Mouse (Mus musculus): ENCODE measurements around the gene P2ry6.

The P2ry6 gene

DNA sequence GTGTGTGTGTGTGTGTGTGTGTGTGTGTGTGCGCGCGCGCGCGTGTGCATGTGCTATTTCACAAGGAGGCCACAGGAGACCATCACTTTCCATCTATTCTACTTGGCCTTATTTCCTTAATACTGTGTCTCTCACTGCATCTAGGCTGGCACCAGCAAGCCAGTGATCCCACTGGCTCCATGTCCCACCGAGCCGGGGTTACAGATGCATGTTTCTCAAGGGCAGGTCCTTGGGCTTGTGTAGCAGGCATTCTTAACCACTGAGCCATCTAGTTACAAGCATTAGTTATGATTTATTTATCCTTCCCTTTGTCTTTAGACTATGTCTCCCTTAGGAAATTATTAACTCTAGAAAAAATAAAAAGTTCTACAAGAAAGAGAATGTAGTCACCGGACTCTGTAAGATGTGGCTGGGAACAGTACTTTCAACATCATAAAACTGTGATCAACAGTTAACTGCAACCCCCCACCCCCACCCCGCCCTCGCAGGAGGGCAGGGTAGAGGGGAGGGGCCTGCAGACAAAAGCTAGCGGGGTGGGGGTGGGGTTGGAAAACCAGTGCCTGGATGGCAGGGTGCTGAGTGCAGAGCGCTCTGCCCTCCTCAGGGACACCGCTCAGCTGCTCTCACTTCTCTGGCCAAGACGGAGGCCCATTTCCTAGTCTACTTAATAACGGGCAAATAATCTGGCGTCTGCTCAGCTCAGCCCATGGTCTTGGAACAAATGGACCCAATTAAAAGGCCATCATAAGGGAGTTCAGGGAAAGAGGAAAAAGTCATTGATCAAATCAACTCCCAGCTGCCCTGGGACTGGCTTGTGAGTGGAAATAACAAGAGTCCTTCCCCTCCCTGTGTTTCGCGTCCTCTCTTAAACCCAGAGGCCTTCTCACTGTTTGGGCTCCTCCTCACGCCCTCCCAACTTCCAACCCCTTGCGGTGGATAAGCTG is 10.3 kb upstream of the P2ry6 start:
- peak; percentile 71 for DNase-seq

DNA sequence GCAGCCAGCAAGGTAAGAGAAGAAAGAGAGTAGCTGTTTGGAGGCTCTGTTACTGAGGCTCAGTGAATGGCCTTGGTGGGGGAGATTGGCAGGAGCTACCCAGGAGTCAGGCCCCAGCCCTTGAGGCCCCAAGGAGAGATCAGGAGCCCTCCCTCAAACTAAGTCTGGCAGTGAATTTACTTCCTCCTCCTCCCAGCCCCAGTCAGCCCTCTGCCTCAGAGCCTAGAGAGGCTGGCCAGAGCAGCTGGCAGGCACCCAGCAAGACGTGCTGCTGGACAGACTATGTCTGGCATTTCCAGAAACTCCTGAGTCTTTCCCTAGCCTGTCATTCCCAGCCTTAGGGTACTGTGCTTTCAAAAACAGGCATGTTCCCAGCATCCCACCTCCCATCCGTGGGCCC is 4.7 kb upstream of the P2ry6 start:
- peak; percentile 42 for DNase-seq

DNA sequence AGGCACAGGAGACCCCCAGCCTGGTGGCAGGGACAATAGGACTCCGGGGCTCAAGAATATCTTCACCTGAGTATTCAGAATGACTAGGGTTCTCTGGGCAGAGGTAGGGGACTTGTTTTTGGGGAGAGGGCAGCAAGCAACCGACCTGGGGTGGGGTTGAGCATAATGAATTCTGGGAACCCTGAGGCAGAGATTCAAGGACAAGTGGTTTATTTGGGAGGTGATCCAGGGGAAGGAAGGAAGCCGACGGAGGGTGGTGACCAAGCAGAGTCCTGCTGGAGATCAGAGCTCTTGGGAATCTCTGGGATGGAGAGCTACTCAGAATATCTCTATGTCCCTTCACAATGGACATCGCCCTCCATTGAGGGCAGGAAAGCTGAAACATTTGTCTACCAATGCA is 3.7 kb upstream of the P2ry6 start:
- no peak for DNase-seq

DNA sequence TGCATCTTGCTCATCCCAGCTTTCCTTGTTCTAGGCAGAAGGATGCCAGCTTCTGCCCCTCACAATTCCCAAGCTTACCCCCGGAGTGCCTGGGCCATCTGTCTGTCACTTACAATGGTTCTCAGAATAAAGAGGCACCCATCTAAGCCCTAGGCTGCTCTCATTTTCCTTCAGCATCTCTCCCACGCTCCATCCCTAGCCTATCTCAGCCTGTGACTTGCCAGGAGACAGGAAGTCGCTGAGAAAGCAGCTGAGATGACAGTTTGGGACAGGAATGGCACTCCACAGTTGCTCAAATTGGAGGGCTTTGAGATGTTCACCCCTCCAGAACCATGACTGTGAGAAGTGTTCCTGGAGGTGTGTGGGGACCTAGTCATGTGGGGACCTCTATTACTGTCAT is 1.6 kb downstream of the P2ry6 start:
- no peak for DNase-seq

DNA sequence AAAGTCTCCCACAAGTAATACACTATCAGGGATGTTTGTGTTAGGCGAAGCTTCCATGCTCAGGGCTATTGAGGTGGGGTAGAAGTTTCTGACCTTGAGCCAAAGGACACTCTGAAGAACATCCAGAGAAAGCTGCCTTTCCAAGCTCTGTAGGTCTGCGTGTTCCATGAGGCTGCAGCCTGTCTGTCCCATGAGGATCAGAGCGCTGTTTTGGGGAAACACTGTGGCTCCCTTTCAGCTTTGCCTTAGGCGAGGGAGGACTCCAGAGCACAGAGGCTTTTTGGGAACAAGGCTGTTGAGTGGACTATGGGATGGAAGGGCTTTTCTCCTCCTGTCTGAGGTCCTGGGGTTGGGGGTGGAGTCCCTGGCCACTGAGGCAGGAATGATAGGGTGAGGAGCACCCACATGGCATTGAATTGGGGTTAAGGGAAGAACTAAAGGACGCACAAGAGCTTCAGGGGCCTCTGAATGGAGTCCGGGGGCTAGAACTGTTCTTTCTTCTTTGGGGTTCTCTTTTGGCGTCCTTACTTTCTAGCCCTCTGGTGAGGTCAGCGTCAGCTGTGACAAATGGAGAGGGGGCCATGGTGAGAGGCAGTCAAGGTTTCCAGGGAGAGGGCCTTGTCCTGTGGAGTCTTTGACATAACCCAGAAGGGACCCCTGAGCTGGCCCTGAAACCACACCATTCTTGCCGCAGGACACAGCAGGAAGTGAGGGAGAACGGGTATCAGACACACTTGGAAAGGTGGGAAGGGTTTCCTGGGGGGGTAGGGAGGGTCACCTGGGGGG is 5.4 kb downstream of the P2ry6 start:
- DNase-seq = no peak

DNA sequence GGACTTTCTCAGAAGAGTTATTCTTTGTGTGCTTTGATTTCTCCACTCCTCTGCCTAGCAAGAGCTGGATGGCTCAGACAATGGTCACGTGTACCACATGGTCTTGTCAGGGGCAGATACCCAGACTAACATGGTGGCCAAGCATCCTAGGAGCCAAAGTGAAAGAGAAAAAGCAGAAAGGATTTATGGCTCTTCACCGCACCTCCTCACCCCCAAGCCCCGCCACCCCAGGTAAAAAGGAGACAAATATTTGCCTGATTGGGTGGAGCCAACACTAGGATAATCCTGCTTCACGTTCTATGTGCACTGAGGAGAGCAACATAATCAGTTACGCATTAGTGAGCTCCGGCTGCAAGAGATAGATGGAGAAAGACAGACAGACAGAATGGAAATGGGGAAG is 6.1 kb downstream of the P2ry6 start:
- DNase-seq = no peak

DNA sequence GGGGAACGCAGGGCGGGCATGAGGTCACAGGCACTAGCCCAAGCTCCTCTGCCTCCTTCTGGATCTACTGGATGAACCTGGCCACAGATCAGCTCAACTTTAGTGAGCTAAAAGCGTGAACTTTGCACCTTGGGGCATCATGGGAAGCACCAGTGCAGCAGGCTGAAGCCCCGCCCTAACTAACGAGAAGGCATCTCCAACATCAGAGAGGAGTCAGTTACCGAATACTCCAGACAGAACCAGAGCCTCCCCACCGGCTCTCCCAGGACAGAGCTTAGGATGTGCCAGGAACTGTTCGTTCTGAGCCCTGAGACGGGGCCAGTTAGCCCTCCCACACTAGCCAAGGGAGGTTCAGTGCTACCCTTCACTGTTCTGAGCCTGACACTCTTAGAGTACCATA is 6.6 kb downstream of the P2ry6 start:
- DNase-seq = no peak

DNA sequence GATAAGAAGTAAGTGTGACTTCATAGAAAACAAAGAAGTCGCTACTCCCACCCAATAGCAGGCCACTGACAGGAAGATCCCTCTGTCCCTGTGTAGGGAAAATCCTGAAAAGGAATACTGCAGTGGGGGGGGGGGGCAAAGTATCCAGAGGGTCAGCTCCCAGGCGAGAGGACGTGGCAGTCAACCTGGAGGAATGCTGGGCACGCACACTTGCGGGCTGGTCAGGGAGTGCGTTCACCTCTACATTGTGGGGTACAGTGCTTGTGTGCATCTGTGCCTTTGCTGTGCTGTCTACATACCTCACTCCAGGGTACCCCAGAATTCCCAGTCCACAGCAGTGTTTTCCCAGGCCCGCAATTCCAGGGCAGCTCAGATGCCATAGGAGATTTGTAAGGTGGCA is 8.4 kb downstream of the P2ry6 start:
- DNase-seq = no peak

DNA sequence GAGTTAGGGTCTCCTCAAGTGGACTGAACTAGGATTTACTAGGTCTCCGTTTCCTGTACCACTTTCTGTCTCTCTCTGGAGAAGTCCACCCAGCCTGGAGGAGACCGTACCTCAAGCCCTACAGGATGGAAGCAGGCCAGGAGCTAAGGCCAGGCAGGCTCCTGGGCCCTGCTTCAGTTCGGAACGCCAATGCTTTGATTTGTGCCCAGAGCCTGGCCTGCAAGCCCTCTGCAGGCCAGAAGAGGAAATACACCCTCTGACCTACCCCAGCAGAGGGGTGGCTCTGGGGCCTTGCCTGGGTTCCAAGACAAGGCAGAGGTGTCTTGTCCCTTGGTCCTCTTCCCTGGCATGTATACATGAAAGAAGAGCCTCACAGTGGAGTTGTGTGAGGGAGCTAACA is 9.4 kb downstream of the P2ry6 start:
- DNase-seq = no peak

DNA sequence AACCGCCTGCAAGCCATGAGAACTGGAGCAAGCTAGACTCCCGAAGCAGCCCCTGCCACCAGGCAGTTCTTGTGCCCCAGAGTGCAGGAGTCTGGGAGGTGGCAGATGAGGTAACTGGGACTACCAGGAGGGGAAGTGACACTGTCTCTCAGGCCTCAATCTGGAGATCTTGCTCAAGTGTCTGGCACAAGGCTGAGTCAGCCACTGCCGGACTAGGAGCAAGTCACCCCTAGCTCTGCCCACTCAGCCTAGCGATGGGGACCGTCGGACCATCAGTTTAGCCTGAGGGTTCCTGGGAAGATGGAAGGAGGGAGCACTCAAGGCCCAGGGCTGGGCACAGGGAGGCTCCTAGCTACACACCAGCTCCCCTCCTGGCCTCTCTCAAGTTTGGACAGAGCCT is 10.2 kb downstream of the P2ry6 start:
- no peak for DNase-seq

DNA sequence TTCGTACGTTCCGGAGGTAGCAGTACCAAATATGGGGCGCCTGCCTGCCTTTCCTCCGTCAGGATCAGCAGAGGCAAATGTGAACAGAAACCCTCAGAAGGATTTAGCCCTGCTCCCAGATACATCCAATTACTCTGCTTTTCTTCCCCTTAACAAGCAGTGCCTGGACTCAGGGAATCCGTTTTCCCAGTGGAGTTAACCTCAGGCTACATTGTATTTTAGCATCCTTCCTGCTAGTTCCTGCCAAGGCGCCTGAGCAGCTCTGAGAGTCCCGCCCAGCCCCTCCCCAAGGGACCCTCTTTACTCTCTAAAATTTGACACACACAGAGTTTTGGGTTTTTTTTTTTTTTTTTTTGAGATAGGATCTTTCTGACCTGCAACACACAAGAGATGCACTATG is 11.1 kb downstream of the P2ry6 start:
- no peak for DNase-seq

DNA sequence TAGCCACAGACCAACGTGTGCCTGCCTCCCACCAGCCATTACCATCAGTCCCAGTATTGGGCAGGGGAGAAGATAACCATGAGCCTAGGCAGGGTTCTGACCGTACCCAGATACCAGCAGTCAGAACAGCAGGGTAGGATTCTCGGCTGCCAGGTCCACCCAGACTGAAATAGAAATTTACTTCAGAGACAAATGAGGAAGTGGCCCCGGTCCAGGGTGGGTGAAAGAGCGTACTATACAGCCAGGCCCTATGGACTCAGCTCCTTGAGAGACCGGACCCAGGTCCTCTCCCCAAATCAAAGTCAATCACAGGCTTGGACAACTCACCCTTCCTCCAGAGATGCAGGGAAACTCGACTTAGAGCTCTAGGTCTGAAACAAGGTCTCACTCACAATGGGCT is 13.3 kb downstream of the P2ry6 start:
- DNase-seq = no peak

DNA sequence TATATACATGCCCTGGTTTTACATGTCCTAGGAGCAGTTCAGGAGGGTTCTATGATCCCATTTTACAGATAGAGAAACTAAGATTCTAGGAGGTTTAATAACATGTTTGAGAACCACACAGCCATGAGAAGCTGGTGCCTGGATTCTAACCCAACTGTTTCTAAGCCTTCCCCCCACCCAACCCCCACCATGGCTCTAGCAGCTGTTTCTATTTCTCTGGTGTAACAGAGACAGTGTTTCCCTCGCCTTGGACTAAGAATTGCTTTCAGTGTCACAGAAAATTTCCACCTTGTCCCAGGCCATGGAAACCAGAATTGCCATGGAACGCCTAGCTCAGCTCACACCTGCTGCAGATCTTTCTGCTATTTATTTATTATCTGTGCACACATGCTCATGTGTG is 14.0 kb downstream of the P2ry6 start:
- no peak for DNase-seq

DNA sequence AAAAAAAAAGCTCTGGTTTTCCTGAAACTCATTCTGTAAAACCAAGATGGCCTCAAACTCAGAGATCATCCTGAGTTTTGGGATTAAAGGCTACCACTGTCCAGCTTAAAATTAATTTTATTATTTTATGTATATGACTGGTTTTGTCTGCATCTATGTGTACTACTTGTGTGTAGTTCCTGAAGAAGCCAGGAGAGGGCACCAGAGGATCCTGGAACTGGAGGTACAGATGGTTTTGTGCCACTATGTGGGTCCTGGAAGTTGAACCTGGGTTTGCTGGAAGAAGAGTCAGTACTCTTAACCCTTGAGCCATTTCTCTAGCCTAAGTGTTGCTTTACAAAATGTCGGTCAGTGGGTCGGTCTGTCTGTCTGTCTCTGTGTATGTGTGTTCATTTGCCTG is 16.0 kb downstream of the P2ry6 start:
- peak; percentile 41 for DNase-seq

DNA sequence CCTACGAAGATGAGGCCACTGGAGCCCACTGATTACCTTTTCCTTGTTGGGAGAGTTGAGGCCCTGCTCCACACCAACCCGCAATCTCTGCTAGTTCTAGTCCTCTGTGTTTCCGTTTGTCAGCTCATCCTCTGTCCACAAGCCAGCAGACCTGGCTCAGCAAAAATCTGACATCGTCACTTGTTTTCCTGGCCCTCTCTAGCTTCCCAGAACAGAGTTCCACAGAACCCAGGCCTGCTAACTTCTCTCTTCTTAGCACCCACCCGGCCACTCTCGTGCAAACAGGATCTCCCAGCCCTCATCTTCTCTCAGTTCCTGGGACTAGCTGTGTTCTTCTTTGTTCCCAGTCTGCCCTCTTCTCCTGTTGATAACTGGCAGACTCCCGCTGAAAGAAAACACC is 21.8 kb downstream of the P2ry6 start:
- DNase-seq = no peak

DNA sequence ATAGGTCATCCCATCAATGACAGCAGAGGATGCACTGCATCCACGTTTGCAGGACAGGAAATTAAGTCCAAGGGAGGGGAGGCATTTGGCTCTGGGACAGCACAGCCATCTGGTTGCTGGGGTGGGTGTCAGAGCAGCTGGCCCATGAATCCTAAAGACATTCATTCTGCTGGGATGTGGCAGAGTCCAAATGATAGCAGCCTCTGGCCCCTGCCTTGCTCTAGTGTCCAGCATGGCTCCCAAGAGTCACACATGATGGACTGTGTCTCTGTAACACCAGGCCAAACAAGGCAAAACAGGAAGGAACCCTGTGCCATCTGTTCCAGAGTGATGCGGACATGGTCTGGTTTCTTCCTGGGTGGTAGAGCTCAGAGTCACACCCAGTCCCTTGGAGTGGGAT is 22.5 kb downstream of the P2ry6 start:
- DNase-seq = no peak

DNA sequence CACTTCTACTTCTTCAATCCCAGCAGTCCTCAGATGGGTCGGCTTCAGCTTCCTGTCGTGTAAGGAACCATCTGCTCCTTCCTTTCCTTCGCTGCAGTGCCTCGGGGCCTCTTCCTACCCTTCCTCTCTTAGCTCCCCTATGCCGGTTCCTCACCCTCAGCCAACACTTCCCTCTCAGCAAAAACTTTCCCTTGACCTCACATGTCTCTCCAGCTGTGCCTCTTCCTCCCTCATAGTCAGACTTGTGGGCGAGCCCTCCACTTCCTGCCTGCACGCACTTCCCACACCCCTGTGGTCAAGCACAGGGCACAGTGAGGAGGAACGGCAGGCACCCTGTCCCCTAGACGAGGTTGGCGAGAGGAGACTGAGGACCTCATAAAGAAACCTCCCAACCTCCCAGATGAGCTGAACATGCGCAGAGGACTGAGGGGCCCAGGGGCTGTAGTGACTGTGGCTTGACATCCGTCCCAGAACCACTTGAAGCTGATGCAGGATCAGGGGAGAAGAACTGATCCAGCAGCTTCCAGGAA is 23.9 kb downstream of the P2ry6 start:
- peak; percentile 52 for DNase-seq

DNA sequence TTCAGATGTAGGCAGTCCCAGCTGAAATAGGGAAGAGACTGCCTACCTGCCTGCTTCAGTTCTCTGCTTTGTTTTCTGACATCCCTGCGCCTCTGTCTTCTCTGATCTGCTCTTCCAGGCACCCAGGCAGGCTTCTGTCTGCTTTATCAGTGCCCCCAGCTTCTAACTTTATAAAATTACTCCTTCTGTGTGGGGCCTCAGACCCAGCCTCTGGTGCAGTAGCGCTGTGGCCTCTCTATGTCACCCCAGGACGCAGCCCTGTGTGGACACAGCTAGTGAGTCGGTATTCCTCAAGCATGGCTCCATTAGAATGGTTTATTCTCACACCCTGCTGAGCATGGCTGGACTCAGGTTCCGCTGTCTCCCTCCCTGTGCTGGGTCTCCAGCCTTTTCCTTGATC is 24.4 kb downstream of the P2ry6 start:
- no peak for DNase-seq

DNA sequence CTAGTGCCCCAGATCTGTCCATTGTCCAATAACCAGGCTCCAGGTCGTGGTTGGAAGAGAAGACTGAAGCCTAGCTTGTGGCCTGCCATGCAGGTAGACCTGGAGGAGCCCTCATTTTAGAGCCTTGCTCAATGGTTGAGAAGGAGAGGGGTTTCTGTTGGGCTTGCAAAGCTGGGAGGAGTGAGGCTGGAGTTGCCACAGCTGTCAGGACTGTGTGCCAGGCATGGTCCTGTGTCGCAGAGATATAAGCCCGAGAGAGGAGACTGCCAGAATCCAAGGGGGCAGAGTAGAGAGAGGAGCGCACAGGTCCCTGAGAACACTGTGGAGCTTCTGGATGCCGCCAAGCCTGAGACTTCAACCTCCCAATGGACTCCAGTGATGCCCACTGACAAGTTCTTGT is 29.7 kb downstream of the P2ry6 start:
- no peak for DNase-seq

DNA sequence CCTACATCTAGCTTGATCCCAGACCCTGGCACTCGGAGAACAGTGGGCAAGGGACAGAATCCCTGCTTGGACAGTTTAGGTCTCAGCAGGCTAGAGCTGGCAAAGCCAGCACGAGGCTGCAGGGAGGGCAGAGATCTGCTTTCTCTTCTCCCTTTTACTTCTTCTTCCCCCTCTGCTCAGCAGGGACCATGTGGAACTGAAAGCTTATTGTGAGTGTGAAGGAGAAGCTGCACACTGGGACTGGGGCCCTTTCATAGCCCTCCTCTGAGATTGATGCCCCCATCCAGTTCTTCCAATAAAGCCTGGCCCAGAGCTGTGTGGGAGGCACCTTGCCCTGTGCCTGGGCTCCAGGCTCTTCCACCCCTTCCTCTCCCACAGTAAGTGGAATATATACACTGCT is 30.1 kb downstream of the P2ry6 start:
- no peak for DNase-seq

DNA sequence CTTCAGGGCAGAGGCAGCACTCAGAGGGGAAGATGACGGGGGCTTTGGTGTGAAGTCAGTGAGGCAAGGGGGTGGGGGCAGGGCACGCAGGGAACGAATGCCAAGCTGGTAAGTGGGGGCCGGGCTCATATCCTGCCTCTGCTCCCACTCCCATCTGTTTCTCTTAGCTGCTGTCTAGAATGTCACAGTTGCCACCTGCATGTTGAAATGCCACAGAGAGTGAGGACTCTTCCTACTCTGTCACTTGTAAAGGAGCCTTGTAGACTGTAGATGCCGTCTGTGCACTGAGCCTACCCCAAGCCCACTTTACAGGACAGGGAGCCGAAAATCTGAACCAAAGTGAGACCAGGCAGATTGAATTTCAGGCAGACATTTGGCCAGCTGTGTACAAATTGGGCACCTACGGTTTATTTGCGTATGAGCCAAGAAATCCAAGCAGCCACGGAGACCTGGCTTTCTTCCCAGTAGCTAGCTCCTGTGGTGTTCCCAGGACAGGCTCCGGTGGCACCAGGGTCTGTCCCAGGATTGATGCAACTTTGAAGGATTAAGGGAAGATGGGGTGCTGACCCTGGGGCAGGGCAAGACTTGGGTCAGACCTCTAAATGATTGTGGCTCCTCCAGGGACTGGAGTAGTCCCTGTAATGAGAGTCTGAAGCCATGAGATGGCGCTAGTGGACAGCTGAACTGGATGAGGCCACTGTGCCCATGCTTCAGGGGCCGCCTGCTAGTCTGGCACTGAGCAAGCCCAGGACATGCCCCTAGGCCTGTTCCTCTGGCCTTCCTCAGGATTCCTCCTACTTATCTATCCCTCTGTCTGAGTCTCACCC is 31.4 kb downstream of the P2ry6 start:
- DNase-seq = peak; percentile 63

DNA sequence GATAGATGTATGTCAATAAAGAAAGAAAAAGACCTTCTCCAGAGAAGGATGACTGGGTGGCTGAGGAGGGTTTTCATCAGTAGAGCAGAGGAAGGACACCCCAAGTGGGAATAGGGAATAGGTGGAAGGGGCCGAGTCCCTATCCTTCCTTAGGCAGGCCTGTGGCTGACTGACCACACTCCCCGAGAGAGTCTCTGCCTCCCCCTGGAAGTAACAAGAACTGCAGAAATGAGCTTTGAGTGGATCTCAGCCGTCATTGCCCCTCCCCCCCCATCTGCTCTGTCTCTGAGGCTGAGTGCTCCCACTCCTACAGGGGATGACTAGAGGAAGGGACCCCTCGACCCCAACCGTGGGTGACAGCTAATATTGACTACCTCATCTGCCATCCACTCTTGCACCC is 33.3 kb downstream of the P2ry6 start:
- no peak for DNase-seq

DNA sequence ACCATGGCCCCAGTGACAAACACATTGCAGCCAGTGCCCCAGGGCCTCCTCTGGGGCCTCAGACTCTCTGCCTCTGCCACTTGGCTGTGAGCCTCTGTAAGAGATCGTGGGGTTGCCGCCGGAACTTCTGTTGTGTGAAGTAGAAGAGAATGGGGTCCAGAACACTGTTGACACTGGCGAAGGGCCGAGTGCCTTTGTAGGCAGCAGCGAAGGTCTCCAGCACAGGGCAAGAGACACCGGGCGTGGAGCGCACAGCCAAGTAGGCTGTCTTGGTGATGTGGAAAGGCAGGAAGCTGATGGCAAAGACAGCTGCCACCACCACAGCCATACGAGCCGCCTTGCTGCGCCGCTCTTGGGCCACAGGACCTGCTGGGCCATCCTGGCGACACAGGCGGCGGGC is 36.3 kb downstream of the P2ry6 start:
- DNase-seq = no peak

All from liver (tissue).